Mouse (Mus musculus): Measurements from ENCODE around the gene Cnot1.

- TF ChIP-seq CHD2 (IDR thresholded peaks at IDR 0.05; ENCODE audit: low read depth, low read length), result no peak
- no peak for TF ChIP-seq MAFK (IDR thresholded peaks at IDR 0.05; ENCODE audit: insufficient read depth, low read depth, low read length)
Measured at GRCm38 (mm10) chr8:95678024-95678611, 129.1 kb downstream of the Cnot1 start.

All from ES-E14 (cell line).